Mouse (Mus musculus): ENCODE measurements at regions not wholly inside any gene's neighbourhood (a gene's known extent, or its start where the extent isn't known, plus 50 kb on each side); places are given as distances from the start of the nearest gene placed in this dataset.

GRCm38 (mm10) chr3:69953674-69954329, 53.6 kb upstream of the Otol1 start:
- H3K4me3 ChIP-seq (replicated peaks) = no peak overlapping the region
- no peak for ATAC-seq (ENCODE audit: insufficient number of reproducible peaks, low FRiP score, low TSS enrichment, low read depth)

GRCm38 (mm10) chr3:69922792-69923418, 63.2 kb upstream of the Sptssb start:
- Histone ChIP-seq H3K4me3 (replicated peaks) (no peak overlapping the region), H3K27me3 (no peaks in the 10 kb centered on the region), H3K36me3 (no peaks in the 10 kb centered on the region), H3K9ac (no peak overlapping the region), H3K27ac (replicated peaks) (no peak overlapping the region), H3K4me1 (no peaks in the 10 kb centered on the region), H3K4me2 (replicated peaks) (no peak overlapping the region), H3K9me3 (replicated peaks) (no peaks in the 10 kb centered on the region; the same call in 1 of the 2 replicates)
- WGBS = 61% methylated on average over 8 of the region's 8 CpGs
- no peak for ATAC-seq (ENCODE audit: insufficient number of reproducible peaks, low FRiP score, low TSS enrichment, low read depth)

More at GRCm38 (mm10) chr3:69953674-69954329, 53.6 kb upstream of the Otol1 start:
- no peak overlapping the region for H3K27ac ChIP-seq (replicated peaks)
- H3K9ac ChIP-seq = no peak overlapping the region
- H3K4me1 ChIP-seq = no peaks in the 10 kb centered on the region
- WGBS = 48% methylated on average over 6 of the region's 6 CpGs
- no peaks in the 10 kb centered on the region for H3K27me3 ChIP-seq
- no peak overlapping the region for H3K4me2 ChIP-seq (replicated peaks)
- no peaks in the 10 kb centered on the region for H3K36me3 ChIP-seq
- no peaks in the 10 kb centered on the region for H3K9me3 ChIP-seq (replicated peaks)

GRCm38 (mm10) chr3:69912859-69913258, 53.1 kb upstream of the Sptssb start:
- H3K9me3 ChIP-seq (replicated peaks) = no peaks in the 10 kb centered on the region
- ATAC-seq (ENCODE audit: insufficient number of reproducible peaks, low FRiP score, low TSS enrichment, low read depth) = no peak
- H3K9ac ChIP-seq = no peak overlapping the region
- no peaks in the 10 kb centered on the region for H3K36me3 ChIP-seq
- no peak overlapping the region for H3K27ac ChIP-seq (replicated peaks)
- WGBS = 4% methylated on average over 14 of the region's 14 CpGs
- H3K4me2 ChIP-seq (replicated peaks) = peak overlapping the region; percentile 38
- H3K4me1 ChIP-seq = peaks cover 4% of the 10 kb centered on the region; the same call in 1 of the 2 replicates
- H3K4me3 ChIP-seq (replicated peaks) = no peak overlapping the region; the same call in 1 of the 2 replicates
- no peaks in the 10 kb centered on the region for H3K27me3 ChIP-seq

- Histone ChIP-seq H3K4me3 (replicated peaks) (no peak overlapping the region), H3K27ac (replicated peaks) (no peak overlapping the region), H3K9ac (no peak overlapping the region), H3K27me3 (no peaks in the 10 kb centered on the region), H3K36me3 (no peaks in the 10 kb centered on the region), H3K9me3 (replicated peaks) (no peaks in the 10 kb centered on the region), H3K4me2 (replicated peaks) (no peak overlapping the region), H3K4me1 (peaks cover 4% of the 10 kb centered on the region; the same call in 1 of the 2 replicates)
- ATAC-seq (ENCODE audit: insufficient number of reproducible peaks, low FRiP score, low TSS enrichment, low read depth) = no peak
- WGBS = 89% methylated on average over 8 of the region's 8 CpGs
These were observed 50.3 kb upstream of the Sptssb start for GRCm38 (mm10) chr3:69910073-69910472.

Measured in embryonic facial prominence, embryonic 15.5 days (tissue).